12 mouse cellular contexts compared by ENCODE assay signal in the genomic region with DNA sequence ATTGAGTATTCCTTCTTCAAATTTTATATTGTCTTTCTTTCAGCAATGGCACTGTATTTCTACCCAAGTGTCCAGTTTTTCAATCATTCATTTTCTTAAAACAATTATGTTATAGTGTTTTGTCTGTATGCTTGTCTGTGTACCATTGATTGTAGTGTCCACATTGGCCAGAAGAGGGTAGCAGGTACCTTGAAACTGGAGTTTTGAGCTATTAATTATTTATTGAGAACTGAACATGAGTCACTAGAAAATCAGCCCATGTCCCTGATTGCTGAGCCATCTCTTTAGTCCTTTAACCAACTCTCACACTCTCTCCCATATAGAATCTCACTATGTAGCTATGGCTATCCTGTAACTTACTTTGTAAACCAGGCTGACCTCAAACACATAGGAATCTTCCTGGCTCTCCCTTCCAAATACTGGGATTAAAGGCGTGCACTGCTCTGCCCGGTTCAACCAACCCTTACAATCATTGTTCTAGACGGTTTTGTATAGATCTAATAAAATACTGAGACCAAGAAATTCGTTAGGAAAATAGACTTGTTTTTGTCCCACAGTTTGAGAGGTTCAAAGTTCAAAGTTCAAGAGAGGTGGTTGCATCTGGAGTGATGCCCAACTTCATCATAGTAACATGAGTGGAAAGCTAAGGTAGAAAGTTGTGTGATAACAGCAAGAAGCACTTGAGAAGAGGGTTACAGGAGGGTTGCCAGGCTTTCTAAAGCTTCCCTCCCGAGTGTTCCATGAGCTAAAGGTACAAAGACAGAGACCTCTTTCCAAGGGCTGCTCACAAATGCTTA.
DNase-seq lines count a peak whose midpoint lies in the region; ATAC-seq and TF ChIP-seq lines count a peak whose summit lies in the region.
"Had no signal": no experiment of that assay in that cellular context is flagged by ENCODE, and none has a peak within 500 bp of the region (broad histone marks: within the 10 kb centered on the region; RNA-seq: fewer than 3 reads in every experiment).

No protein-coding gene starts in this region.

- H3K9ac ChIP-seq in forebrain, embryonic 14.5 days (ENCODE audit: low read length), result no peak overlapping the region
- H3K9ac ChIP-seq in forebrain, embryonic 12.5 days, result no peak overlapping the region
- H3K9ac ChIP-seq in MEL (ENCODE audit: control insufficient read depth, low read depth, low read length, poor library complexity, severe bottlenecking), result no peak overlapping the region
- H3K9ac ChIP-seq: limb, embryonic 12.5 days; lung, embryonic 15.5 days had no signal

- H3K9me3 ChIP-seq in forebrain, embryonic 14.5 days (replicated peaks; ENCODE audit: control insufficient read depth, low read length), result no peaks in the 10 kb centered on the region
- no peaks in the 10 kb centered on the region for H3K9me3 ChIP-seq in forebrain, embryonic 12.5 days
- H3K9me3 ChIP-seq in MEL (replicated peaks; ENCODE audit: insufficient read depth, low read length), result no peaks in the 10 kb centered on the region
- H3K9me3 ChIP-seq: limb, embryonic 12.5 days; lung, embryonic 15.5 days had no signal

- TF ChIP-seq RAD21 in MEL (IDR thresholded peaks at IDR 0.05; ENCODE audit: low read depth, low read length), result peak; percentile 58

- H3K36me3 ChIP-seq in forebrain, embryonic 14.5 days (ENCODE audit: control insufficient read depth, insufficient read depth, low read length), result no peaks in the 10 kb centered on the region
- no peaks in the 10 kb centered on the region for H3K36me3 ChIP-seq in forebrain, embryonic 12.5 days (replicated peaks)
- no peaks in the 10 kb centered on the region for H3K36me3 ChIP-seq in MEL (ENCODE audit: control insufficient read depth in 1 of 2, insufficient read depth in 2 of 2, low read length in 2 of 2)
- H3K36me3 ChIP-seq: limb, embryonic 12.5 days; lung, embryonic 15.5 days had no signal

- TF ChIP-seq POLR2A in MEL (IDR thresholded peaks at IDR 0.05; ENCODE audit: control insufficient read depth in 1 of 2, insufficient read depth in 1 of 2, low read depth in 1 of 2, low read length in 2 of 2, poor library complexity in 1 of 2), result no peak

- no peaks in the 10 kb centered on the region for H3K79me2 ChIP-seq in MEL (ENCODE audit: control insufficient read depth, insufficient read depth, low read length, poor library complexity)

- no peak for ATAC-seq in forebrain, embryonic 14.5 days
- ATAC-seq in forebrain, embryonic 12.5 days (ENCODE audit: low FRiP score), result no peak
- 0 out of 2 replicates have a peak, but pooled peaks have one; percentile 31 for ATAC-seq in megakaryocyte progenitor cell, adult 5-6 weeks (replicated peaks; ENCODE audit: poor library complexity)

- H3K4me1 ChIP-seq in forebrain, embryonic 14.5 days (ENCODE audit: control insufficient read depth, insufficient read depth, low read length), result no peaks in the 10 kb centered on the region
- no peaks in the 10 kb centered on the region for H3K4me1 ChIP-seq in forebrain, embryonic 12.5 days
- no peaks in the 10 kb centered on the region for H3K4me1 ChIP-seq in MEL (ENCODE audit: control insufficient read depth in 1 of 2, insufficient read depth in 2 of 2, low read length in 2 of 2)
- H3K4me1 ChIP-seq: limb, embryonic 12.5 days; lung, embryonic 15.5 days had no signal

- H3K27me3 ChIP-seq in forebrain, embryonic 14.5 days (replicated peaks; ENCODE audit: control insufficient read depth, insufficient read depth, low read length), result no peaks in the 10 kb centered on the region
- H3K27me3 ChIP-seq in forebrain, embryonic 12.5 days, result no peaks in the 10 kb centered on the region
- H3K27me3 ChIP-seq in MEL (ENCODE audit: control insufficient read depth in 1 of 2, insufficient read depth in 2 of 2, low read length in 2 of 2), result no peaks in the 10 kb centered on the region
- H3K27me3 ChIP-seq: limb, embryonic 12.5 days; lung, embryonic 15.5 days had no signal

- peak; percentile 14 for DNase-seq in forebrain, embryonic 14.5 days (ENCODE audit: low spot score)
- DNase-seq in layer of hippocampus, adult 2 months (ENCODE audit: low spot score in 2 of 2), result no peak
- no peak for DNase-seq in layer of hippocampus, adult 11-12 months (ENCODE audit: low spot score)
- DNase-seq in MEL (ENCODE audit: low read depth, low spot score), result peak; percentile 15
- DNase-seq in spleen, postnatal 36 days (ENCODE audit: low spot score in 2 of 2), result no peak
- DNase-seq in ovary, postnatal 10 days (ENCODE audit: low spot score), result no peak
- DNase-seq: cerebellum, adult 9-10 months; right cerebral cortex, adult 18-20 months had no signal

- WGBS in forebrain, embryonic 14.5 days, result 65% methylated on average over 5 of the region's 5 CpGs
- WGBS in forebrain, embryonic 12.5 days, result 63% methylated on average over 5 of the region's 5 CpGs

- peak; percentile 61 for TF ChIP-seq CTCF in layer of hippocampus, adult 2 months (conservative IDR thresholded peaks at IDR 0.05)
- peak in 1 of 3 experiments; percentile 37; a peak in 2 of 6 replicates for TF ChIP-seq CTCF in MEL (IDR thresholded peaks at IDR 0.05 in 2 of 3, conservative IDR thresholded peaks at IDR 0.05 in 1 of 3; ENCODE audit: control insufficient read depth in 1 of 3, insufficient read depth in 1 of 3, low read depth in 2 of 3, low read length in 3 of 3, poor library complexity in 1 of 3, severe bottlenecking in 1 of 3)

- no peak overlapping the region for H3K4me2 ChIP-seq in forebrain, embryonic 14.5 days (ENCODE audit: low read length)
- H3K4me2 ChIP-seq in forebrain, embryonic 12.5 days, result no peak overlapping the region
- H3K4me2 ChIP-seq: limb, embryonic 12.5 days; lung, embryonic 15.5 days had no signal

- TF ChIP-seq EP300 in MEL (IDR thresholded peaks at IDR 0.05; ENCODE audit: low read depth in 1 of 2, low read length in 2 of 2), result no peak

- no peak overlapping the region for H3K4me3 ChIP-seq in forebrain, embryonic 14.5 days (ENCODE audit: low read depth, low read length)
- no peak overlapping the region for H3K4me3 ChIP-seq in forebrain, embryonic 12.5 days (replicated peaks)
- no peak overlapping the region for H3K4me3 ChIP-seq in layer of hippocampus, adult 2 months
- H3K4me3 ChIP-seq in MEL (ENCODE audit: control insufficient read depth in 1 of 2, insufficient read depth in 1 of 2, low read depth in 2 of 2, low read length in 2 of 2), result no peak overlapping the region
- H3K4me3 ChIP-seq: limb, embryonic 12.5 days; lung, embryonic 15.5 days had no signal

- H3K27ac ChIP-seq in forebrain, embryonic 14.5 days (ENCODE audit: low read depth, low read length), result no peak overlapping the region
- H3K27ac ChIP-seq in forebrain, embryonic 12.5 days, result no peak overlapping the region
- no peak overlapping the region for H3K27ac ChIP-seq in layer of hippocampus, adult 2 months
- H3K27ac ChIP-seq in MEL (ENCODE audit: control insufficient read depth, low read depth, low read length), result no peak overlapping the region
- H3K27ac ChIP-seq: limb, embryonic 12.5 days; lung, embryonic 15.5 days had no signal

TF ChIP-seq in MEL, 35 proteins besides CTCF, POLR2A, EP300 and RAD21:
- TF ChIP-seq BHLHE40 (IDR thresholded peaks at IDR 0.05; ENCODE audit: borderline replicate concordance, low read depth, low read length) (no peak), USF2 (IDR thresholded peaks at IDR 0.05; ENCODE audit: borderline replicate concordance in 1 of 2, insufficient read depth in 1 of 2, low read depth in 1 of 2, low read length in 2 of 2) (no peak), SMC3 (IDR thresholded peaks at IDR 0.05; ENCODE audit: low read depth, low read length) (peak; percentile 41), UBTF (IDR thresholded peaks at IDR 0.05; ENCODE audit: borderline replicate concordance, insufficient read depth, low read depth, low read length) (no peak), MYC (IDR thresholded peaks at IDR 0.05; ENCODE audit: low read depth, low read length) (no peak)
TF ChIP-seq in MEL: peak in this region for 1.

Comparison
In these comparisons a context has a peak if more than half of its experiments do, and no peak if none do; other contexts are left out.
1. DNase-seq: peak in forebrain, embryonic 14.5 days (single experiment) and MEL (single experiment); none in layer of hippocampus, adult 2 months (0 of 2), layer of hippocampus, adult 11-12 months (single experiment), spleen, postnatal 36 days (0 of 2) and ovary, postnatal 10 days (single experiment).